Mouse (Mus musculus): ENCODE measurements around the gene Eml3. TPM values are rescaled to one million over a fixed set of nuclear protein-coding genes. Genes with fewer than 3 reads are reported as not detected.

Gene Eml3
- total RNA-seq (2023), result 100 to 1,000 TPM in 1 of 2 experiments, 10 to 100 TPM in 1; 97.3 to 108 TPM

DNA sequence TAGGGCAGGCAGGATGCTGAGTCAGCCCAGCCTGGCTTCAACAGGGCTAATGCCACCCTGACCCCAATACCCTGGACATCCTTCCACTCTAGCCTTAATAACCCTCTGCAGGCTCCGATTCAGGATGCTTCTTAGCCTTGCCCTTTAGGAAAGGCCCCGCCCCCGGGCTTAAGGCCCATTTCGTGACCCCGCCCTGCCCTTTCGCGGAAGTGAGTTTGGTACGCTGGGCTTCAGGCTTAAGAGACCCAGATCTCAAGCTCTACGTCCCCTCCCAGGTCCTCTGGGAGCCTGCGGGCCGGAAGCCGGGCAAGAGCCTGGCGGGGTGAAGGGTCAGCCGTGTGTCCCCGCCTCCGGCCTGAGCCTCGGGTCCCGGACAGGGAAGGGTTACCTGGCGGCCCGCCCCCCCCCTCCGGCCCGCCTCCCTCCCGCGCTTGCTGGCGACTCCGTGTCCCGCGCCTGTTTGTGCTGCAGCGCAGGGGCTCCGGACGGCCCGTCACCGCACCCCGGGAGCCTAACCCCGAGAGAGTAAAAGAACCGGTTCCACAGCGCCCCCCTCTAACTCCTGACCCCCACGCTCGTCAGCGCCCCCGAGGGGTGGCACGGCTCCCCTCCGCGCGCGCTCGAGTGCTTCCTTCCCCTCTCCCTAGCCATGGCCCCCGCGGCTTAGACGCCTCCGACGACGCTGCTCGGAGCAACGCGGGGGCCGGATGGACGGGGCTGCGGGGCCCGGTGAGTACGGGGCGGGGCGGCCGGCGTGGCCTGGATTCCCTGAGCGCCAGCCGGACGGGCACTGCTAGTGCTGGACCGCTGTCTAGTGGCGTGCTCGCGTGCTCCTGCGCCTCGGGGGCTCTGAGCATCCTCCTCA lies at the start of gene Eml3, which contains the start of gene Rom1:
TSS of gene Eml3 (plus strand) at position 329 of the 865 bp plus-strand sequence.
TSS of gene Rom1 (minus strand) at position 133 of the 865 bp plus-strand sequence.

DNA sequence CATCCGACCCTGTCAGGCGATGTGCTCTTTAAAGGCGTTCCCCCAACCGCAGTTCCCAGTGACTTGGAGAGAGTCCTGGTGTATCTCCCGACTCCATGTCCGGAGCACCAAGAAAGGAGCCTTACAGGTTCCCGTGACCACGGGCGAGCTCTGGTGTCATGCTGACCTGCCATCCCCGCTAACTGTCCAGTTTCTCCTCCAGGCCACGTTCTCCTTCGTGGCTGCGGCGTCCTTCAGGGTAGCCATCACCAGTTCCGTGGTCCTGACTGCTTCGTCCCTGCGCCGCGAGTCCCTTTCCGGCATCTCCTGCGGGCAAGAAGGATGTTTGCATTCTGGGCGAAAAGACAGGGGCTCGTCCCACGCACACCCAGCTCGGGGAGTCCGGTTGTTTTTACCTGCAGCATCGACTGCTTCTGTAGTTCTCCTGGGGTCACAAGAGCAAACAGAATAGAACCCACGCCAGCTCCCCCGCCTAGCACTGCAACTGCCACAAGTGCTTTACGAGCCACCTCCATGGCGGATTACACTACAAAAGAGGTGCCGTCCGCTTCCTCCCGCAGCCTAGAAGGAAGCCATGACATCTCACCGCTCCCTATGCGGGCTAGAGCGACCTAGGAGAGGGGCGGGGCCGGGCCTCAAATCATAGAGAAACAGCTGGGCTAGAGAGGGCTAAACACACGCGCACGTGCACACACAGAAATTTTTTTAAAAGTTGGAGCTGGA lies 48.9 kb upstream of the Eml3 start, which contains the start of gene Uqcc3:
TSS of gene Uqcc3 (minus strand) at position 613 of the 723 bp plus-strand sequence.

DNA sequence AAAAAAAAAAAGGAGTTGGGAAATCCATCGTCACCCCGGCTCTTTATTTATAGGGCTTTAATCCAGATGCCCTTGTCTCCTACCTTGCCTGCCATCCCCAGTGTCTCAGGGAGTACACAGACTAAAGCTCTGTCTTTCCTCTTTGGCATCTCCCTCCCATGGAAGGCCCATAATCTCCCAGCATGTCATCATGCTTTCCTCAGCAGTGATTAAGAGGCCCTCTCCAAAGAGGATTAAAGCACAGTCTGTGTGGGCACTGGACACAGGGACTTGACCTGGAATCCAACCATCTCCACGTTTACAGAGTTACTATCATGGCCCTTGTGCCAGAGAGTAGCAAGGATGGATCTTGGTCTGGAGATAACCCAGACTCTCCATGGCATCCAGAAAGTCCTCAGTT lies 45.7 kb upstream of the Eml3 start, which contains the start of the genes Lbhd1 and Gm49403:
TSS of gene Lbhd1 (plus strand) at position 117 of the 400 bp plus-strand sequence.
TSS of gene Gm49403 (plus strand) at position 315 of the 400 bp plus-strand sequence.

DNA sequence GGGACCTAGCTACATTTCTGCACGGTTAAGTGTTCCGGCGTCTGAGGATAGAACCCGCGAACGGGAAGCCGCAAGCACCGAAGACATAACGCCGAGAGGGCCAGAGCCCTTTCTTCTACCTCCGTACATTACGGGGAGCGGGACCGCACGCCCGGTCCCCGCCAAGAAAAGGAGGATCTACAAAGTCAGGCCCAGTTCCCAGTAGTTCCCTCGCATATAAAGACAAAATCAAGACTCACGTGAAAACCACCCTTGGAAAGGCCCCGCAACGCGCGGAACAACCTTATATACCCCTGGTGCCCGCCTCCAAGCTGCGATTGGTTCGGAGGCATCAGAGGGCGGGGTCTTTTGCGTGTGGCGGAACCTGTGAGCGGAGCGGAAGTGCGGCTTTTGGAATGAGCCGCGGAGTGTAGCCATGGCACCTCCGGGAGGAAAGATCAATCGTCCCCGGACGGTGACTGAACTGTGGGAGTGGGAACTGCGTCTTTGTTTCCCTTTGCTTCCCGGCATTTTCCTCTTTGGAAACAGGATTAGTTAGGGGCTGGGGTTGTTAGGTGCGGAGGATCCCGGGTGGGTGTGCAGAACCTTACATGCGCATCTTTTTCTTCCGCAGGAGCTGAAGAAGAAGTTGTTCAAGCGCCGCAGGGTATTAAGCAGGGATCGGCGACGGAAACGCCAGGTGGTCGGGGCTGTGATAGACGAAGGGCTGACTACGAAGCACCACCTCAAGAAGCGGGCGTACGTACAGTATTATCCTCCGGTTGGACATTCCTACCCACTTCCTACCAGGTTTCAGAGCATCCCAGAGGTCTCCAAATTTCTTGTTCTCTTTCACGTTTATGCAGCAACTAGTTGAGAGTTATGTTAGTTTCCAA lies 40.6 kb upstream of the Eml3 start, which contains the start of the genes 1810009A15Rik and Gm49416:
TSS of gene 1810009A15Rik (plus strand) at position 343 of the 875 bp plus-strand sequence.
TSS of gene Gm49416 (plus strand) at position 416 of the 875 bp plus-strand sequence.

DNA sequence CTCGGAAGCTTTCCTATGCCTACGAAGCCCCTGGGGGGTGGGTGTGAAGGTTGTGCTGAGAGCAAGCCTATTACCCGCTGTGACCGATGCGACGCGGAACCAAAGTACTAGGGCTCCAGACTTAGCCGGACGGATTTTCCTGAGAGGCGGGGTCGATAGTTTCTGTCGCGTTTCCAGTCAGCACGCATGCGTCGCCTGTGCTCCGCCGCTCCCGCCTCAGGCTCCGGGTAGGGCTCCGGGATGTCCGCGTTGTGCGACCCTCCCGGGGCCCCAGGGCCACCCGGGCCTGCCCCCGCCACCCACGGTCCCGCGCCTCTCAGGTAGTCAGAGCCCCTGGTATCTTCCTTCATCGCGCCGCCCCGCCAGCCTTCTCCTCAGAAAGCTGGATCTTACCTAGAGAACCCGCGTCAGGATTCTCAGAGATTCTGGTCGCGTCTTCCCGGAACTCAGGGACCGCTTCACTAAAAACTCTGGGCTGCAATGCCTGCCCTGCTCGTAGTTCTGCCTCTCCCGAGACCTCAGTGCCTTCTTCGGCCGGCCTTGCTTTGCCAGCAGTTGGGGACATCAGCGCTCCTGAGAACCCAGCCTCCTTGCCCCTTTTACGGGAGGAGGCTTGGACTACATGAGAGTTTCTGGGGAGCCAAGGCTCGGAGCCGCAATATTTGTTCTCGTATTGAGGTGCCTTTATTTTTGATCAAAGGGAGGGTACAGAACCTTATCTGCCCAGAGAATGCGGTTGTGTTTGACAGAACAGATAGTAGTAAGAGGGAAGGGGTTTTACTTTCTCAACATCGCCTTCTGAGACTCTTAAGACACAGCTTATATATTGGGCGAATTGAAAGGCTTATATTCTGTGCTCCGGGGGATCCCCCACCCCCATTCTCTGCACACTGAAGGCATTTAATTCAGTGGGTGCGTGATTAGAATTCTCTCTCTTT lies 36.3 kb upstream of the Eml3 start, which contains the start of gene Ints5:
TSS of gene Ints5 (plus strand) at position 177 of the 938 bp plus-strand sequence.

DNA sequence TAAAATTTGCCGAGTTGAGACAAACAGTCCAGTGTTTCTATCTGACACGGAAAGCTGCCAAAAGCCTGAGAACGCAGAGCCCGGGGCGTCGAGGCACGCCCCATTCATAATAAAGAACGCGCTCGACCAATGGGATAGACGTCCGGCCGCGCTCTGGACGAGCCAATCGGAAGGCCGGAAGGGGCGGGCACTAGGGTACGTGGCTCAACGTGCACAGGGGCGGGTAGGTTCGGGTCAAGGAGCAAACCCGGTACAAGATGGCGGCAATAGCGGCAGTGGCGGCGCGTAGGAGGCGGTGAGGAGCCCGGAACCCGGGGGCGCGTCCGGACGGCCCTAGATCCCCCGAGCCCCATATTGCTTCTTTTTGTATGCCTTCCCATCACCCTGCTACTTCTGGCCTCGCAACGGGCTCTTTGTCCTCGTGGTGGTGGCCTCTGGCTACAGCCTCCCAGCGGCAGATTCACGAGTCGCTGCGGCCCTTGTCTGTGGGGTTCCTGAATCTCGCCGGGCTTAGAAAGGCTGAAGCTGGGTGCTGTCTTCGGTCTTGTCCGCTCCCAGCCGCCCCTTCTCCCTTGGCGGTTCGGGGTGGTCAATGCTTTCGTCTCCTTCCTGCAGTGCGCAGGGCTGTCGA lies 31.4 kb upstream of the Eml3 start, which contains the start of gene Ganab:
TSS of gene Ganab (plus strand) at position 207 of the 631 bp plus-strand sequence.

DNA sequence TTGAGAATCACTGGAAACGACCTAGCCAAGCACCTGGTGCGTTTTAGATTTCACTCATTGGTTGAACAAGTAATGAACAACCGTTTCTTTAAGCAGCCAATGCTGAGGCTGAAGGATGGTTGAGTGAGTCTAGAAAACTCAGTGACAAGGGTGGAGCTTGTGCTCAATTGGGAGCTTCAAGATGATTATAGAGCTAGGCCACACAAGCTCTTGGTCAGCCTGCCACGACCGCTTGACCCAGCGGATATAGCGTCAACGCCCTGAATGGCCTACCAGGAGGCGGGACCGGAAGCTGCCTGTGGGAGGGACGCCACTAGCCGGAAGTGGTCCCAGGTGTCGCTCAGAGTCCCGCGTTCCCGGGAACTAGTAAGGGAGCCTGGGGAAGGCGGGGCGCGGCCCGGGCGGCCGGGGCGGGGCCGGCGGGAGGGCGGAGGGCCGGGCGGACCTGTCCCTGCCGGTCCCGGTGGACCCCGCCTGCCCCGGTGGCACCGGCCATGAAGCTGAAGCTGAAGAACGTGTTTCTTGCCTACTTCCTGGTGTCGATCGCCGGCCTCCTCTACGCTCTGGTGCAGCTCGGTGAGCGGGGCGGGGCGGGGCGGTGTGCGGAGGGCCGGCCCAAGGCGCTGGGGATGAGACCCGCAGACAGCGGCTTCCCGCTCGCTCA lies 9.1 kb upstream of the Eml3 start, which contains the start of gene B3gat3:
TSS of gene B3gat3 (plus strand) at position 302 of the 664 bp plus-strand sequence.

DNA sequence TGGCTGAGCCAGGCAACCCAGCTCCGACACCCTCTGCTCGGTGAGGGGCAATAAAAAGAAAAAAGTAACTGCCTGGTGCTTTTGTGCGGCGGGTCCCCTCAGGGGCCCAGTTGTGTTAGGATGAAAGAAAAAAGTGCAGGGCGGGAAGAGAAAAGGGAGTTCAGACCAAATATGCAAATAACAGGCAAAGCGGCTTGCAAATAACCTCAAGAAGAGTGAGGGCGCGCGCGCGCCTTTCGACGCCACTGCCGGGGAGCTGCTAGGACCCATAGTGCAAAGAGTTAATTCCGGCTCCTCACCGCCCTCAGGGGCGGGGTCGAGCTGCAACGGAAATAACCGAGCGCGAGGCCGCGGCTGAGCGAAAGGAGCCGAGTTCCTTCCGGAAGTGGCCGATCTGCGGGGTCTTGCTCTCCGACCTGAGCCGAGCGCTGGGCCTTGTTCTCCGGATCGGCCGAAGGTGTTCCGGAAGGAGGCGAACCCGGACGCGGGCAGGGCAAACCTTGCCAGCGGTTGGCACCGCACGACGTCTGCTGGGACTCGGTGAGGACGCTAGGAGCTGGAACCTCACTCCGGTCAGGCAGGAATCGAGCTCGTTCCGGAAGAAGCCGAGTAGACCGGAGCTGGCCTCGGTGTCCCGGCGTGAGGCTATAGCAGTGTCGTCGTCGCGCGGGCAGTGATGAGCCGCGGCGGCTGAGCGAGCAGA lies 12.3 kb downstream of the Eml3 start, which contains the start of gene Mta2:
TSS of gene Mta2 (plus strand) at position 361 of the 703 bp plus-strand sequence.

DNA sequence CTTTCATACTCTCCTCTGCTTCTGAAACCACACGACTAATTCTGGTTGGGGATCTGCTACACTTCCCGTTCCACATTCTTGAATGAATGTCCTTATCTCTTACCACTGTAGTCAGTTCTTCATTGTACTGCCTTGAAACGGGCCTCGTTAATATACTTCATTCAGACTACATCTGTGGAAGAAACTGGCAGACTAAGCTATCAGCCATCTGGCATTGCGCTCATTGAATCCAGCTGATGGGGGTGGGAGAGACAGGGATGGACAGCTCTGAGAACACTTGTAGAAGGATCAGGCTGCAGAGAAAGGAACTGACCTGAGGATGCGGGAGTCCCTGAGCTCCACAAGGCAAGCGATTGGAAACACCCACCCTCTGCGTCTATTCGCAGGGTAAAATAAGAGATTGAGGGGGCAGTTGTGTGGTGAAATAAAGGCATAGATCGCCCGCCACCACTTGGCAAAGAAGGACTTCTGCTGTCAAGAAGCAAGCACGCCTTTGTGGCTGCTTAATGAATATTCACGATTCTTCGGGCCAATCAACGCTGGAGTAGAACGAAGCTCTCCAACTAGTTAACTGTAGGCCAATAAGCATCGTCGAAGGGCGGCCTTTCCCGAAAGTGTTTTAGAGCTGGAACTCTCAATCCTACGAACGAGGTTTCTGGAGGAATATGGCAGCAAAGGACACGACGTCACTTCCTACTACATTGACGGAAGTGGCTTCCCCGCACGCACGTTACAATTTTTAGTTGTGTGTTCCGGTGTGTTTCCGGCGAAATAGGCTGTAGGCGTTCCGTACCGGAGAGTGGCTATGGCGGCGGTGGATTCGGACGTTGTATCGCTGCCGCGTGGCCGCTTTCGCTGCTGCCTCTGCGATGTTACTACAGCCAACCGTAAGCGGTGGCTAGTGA lies 24.0 kb downstream of the Eml3 start, which contains the start of gene Tut1:
TSS of gene Tut1 (plus strand) at position 713 of the 905 bp plus-strand sequence.

DNA sequence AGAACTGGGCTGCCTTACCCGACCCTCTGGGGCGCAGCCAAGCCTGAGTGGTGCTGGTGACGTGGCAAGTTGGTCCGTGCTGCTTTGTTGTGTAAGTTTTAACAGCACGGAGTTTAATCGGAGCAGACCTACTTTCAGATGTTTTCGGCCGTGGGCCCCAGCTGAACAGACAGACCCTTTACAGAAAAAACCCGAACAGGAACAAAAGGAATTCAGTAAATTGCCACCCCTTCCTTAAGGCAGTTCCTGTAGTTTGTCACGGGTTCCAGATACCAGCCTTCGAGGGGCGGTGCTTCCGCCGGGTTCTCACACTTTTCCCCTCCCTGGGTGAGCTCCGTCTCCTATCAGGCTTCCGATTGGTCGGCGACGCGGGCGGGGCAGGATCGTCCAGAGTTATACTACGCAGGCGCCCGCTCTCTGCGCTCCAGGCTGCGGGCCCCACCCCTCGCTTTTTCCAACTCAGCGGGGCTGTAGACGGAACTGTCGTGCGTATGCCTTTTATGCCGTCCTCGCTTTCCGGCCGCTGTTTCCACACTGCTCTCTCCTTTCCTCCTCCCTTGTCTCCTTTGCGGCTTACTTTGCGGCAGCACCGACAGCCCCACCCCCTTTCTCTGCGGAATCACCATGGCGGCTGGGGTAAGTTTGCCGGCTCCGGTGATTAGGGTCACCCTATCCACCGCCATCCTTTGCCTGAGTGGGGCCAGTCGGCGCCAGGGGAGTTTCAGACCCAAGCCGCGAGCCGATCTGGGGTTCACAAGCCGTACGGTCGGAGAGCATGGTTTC lies 37.4 kb downstream of the Eml3 start, which contains the start of gene Eef1g:
TSS of gene Eef1g (plus strand) at position 452 of the 783 bp plus-strand sequence.

DNA sequence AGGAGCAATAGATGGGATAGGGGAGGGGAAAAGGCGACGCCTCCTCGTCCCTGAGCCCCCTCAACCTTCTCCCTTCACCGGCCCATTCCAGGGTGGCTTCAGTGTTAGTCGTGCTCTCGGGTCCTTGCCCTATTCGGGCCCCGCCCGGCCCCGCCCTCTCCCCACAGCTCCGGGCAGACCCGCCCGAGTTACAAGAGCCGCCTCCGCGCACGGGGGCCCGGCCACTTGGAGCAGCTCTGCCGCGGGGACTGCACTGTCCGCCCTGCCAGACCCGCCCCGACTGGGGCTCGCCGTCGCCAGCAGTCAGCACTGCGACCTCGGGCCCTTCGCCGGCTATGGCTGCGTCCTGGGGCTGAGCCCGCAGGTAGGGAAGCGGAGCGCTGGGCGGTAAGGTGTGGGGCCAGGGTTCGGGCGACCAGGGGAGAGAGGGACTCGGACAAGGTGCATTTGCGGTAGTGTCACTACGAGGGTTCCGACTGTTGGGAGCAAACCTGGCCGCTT lies 59.8 kb downstream of the Eml3 start, which contains the start of gene Ahnak:
TSS of gene Ahnak (plus strand) at position 219 of the 501 bp plus-strand sequence.

Other genes with a start within 250 kb of the Eml3 start
- gene Slc3a2, start 206.2 kb upstream of the Eml3 start, total RNA-seq (2023), result 100 to 1,000 TPM; 180 to 183 TPM
- gene Wdr74, start 193.7 kb upstream of the Eml3 start, total RNA-seq (2023), result 10 to 100 TPM; 76.8 to 87.1 TPM
- gene 1700092M07Rik, start 188.8 kb upstream of the Eml3 start, total RNA-seq (2023), result 1 to 10 TPM; 2.0 to 8.3 TPM
- gene Stx5a, start 188.1 kb upstream of the Eml3 start, total RNA-seq (2023), result 100 to 1,000 TPM; 223 to 260 TPM
- gene Nxf1, start 172.5 kb upstream of the Eml3 start, total RNA-seq (2023), result 100 to 1,000 TPM; 409 to 456 TPM
- gene Tmem223, start 158.6 kb upstream of the Eml3 start, total RNA-seq (2023), result 10 to 100 TPM; 30.9 to 34.0 TPM
- gene Tmem179b, start 155.1 kb upstream of the Eml3 start, total RNA-seq (2023), result 10 to 100 TPM; 79.4 to 81.3 TPM
- 10 to 100 TPM; 24.0 to 26.3 TPM for gene Taf6l, start 143.1 kb upstream of the Eml3 start, total RNA-seq (2023)
- gene Polr2g, start 131.0 kb upstream of the Eml3 start, total RNA-seq (2023), result 10 to 100 TPM; 65.9 to 76.1 TPM
- 1 to 10 TPM; 2.3 to 4.3 TPM for gene Zbtb3, start 127.0 kb upstream of the Eml3 start, total RNA-seq (2023)
- gene Ttc9c, start 110.2 kb upstream of the Eml3 start, total RNA-seq (2023), result 10 to 100 TPM; 33.8 to 36.0 TPM
- gene Hnrnpul2, start 109.5 kb upstream of the Eml3 start, total RNA-seq (2023), result 100 to 1,000 TPM; 125 TPM
- gene AC129217.1, start 99.8 kb upstream of the Eml3 start, total RNA-seq (2023), result 10 to 100 TPM in 1 of 2 experiments, 1 to 10 TPM in 1; 8.7 to 10.4 TPM
- gene Bscl2, start 92.1 kb upstream of the Eml3 start, total RNA-seq (2023), result 10 to 100 TPM; 55.4 to 56.3 TPM
- gene Gng3, start 90.4 kb upstream of the Eml3 start, total RNA-seq (2023), result under 1 TPM in 1 of 2 experiments, not detected in 1; 0.32 TPM
- 1 to 10 TPM; 1.1 TPM for gene Lrrn4cl, start 78.8 kb upstream of the Eml3 start, total RNA-seq (2023)
- gene Ubxn1, start 58.1 kb upstream of the Eml3 start, total RNA-seq (2023), result 100 to 1,000 TPM; 134 to 139 TPM
- 10 to 100 TPM; 21.7 to 24.6 TPM for gene Uqcc3, start 48.6 kb upstream of the Eml3 start, total RNA-seq (2023)
- gene Lbhd1, start 45.8 kb upstream of the Eml3 start, total RNA-seq (2023), result 10 to 100 TPM; 11.1 to 35.5 TPM
- not detected for gene Gm49403, start 45.6 kb upstream of the Eml3 start, total RNA-seq (2023)
- 10 to 100 TPM; 40.7 to 46.3 TPM for gene 1810009A15Rik, start 40.7 kb upstream of the Eml3 start, total RNA-seq (2023)
- 1 to 10 TPM; 1.1 to 5.3 TPM for gene Gm49416, start 40.6 kb upstream of the Eml3 start, total RNA-seq (2023)
- 10 to 100 TPM; 24.6 to 25.0 TPM for gene Ints5, start 36.5 kb upstream of the Eml3 start, total RNA-seq (2023)
- gene Ganab, start 31.5 kb upstream of the Eml3 start, total RNA-seq (2023), result 100 to 1,000 TPM; 172 to 180 TPM
- 10 to 100 TPM; 76.7 to 80.8 TPM for gene B3gat3, start 9.2 kb upstream of the Eml3 start, total RNA-seq (2023)
- 1 to 10 TPM; 3.3 to 5.6 TPM for gene Rom1, start 196 bp upstream of the Eml3 start, total RNA-seq (2023)
- gene Mta2, start 12.3 kb downstream of the Eml3 start, total RNA-seq (2023), result 100 to 1,000 TPM; 217 to 227 TPM
- 10 to 100 TPM; 41.2 to 44.8 TPM for gene Tut1, start 24.3 kb downstream of the Eml3 start, total RNA-seq (2023)
- gene Eef1g, start 37.5 kb downstream of the Eml3 start, total RNA-seq (2023), result 100 to 1,000 TPM; 517 to 551 TPM
- 100 to 1,000 TPM in 1 of 2 experiments, 10 to 100 TPM in 1; 94.3 to 151 TPM for gene Ahnak, start 59.7 kb downstream of the Eml3 start, total RNA-seq (2023)
- not detected for gene Scgb1a1, start 158.4 kb downstream of the Eml3 start, total RNA-seq (2023)
- gene Asrgl1, start 206.1 kb downstream of the Eml3 start, total RNA-seq (2023), result 10 to 100 TPM; 17.8 to 18.8 TPM